Mouse (Mus musculus) embryo, embryonic 11 days (tissue): ENCODE results near the gene Miga1.

Source experiments
- DNase-seq: peaks from one replicate; pipeline ENCODE4 v3.0.0-alpha.2; 2015

Miga1 gene

DNA sequence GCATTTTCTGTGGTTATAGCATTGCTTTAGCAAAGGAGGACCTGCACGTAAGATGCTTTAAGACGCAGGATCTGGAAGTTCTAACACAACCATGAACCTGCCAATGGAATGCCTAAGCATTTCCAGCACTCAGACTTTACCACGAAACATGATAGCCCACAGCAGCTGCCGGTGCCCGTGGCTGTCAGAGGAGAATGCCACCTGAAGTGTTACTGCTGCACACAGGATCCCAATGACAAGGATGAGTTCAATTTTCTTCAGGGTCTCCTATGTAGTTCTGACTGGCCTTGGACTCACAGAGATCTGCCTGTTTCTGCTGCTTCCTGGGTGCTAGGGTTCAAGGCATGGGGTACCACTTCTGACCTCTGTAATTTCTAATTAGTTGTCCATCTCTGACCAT, 55.4 kb downstream of the Miga1 start:
- DNase-seq: no peak

DNA sequence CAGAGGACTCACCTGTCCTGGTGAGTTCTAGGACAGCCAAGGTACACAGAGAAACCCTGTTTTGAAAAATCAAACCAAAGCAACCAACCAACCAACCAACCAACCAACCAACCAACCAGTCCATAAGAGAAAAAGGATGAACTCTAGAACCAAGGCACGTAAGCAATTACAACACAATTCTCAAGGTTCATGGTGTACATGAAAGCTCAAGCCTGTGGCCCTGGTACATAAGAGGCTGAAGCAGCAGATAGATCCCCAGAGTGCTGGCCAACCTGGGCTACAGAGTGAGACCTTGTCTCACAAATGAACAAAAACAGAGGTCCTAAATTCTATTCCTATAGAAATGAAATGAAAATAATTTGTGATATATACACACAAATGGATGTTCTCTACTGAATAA, 55.9 kb downstream of the Miga1 start:
- DNase-seq: no peak

DNA sequence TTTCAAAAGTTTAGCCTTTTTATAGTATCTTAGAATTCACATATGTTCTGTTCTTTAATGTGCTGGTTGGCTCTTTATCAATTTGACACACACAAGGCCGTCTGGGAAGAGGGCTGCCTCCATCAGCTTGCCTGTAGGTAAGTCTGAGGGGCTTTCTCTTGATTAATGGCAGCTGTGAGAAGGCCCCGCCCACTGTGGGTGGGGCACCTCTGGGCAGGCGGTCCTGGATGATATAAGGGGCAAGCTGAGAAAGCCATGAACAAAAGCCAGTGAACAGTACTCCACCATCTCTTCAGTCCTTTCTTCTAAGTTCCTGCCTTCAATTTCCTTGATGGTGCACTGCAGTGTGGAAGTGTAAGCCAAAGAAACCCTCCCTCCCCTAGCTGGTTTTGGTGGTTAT, 58.1 kb downstream of the Miga1 start:
- peak; percentile 54 for DNase-seq

DNA sequence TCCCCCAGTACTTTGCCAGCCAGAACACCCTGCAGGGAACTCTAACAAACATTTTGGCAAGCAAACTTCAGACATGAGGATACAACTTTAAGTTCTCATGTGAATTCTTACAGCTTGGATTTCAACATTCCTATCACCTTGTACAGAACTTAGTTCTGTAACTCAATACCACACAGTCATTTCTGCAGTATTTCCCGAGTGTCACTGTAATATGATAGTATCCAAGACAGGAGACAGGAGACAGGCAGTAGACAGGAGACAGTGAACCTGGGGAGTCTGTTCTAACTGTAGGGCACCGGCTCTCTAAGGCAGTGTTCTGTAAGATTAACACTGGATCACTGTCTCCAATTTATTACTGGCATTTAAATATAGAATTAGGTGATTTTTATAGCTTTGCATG, 61.8 kb downstream of the Miga1 start:
- no peak for DNase-seq

DNA sequence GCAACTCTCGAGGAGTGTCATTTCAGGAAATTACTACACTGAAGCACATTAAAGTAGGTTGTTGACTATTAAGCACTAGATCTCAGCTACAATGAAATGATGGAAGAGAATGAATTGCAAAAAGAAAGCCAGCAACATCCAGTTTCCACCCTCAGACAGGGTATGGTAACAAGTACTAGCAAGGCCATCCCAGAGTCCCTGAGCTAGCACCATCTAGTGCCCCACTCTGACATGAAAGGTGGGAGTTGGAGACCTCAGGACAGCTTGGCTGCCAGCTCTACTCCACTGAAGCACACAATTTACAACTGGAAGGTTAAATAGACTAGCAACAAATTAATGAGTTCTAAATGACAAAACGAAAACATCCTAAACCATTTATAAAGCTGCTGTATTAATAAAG, 62.3 kb downstream of the Miga1 start:
- no peak for DNase-seq

DNA sequence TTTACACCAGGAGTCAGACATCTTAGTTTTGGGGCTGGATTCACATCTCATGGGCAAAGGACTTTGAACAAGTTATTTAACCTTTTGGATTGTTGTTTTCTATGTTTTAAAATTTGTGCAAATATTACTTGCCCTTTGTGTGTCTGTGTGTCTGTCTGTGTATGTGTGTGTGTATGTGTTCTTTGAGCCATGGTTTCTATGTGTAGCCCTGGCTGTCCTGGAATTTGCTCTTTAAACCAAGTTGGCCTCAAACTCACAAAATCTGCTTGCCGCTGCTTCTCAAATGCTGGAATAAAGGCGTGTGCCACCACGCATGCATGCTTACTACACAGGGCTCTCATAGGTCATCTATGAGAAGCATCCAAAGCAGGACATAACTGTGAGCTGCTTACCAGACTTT, 63.3 kb downstream of the Miga1 start:
- DNase-seq: no peak

DNA sequence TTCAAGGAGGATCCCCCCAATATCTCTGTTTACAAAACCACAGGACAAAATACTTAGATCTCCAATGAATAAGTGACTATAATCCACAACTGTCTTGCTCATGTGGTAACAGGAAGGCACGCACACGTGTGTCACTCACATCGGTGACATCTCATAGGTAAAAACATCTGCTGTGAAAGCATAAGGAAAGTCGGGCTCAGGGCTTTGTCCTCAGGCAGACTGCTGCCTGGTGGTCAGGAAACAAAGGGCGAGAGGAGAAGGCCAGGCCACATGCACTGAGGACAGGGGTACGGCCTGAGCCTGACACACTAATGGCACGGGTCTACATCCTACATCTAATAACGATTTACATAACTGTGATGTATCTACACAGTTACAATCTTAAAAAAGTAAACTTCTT, 65.2 kb downstream of the Miga1 start:
- no peak for DNase-seq

DNA sequence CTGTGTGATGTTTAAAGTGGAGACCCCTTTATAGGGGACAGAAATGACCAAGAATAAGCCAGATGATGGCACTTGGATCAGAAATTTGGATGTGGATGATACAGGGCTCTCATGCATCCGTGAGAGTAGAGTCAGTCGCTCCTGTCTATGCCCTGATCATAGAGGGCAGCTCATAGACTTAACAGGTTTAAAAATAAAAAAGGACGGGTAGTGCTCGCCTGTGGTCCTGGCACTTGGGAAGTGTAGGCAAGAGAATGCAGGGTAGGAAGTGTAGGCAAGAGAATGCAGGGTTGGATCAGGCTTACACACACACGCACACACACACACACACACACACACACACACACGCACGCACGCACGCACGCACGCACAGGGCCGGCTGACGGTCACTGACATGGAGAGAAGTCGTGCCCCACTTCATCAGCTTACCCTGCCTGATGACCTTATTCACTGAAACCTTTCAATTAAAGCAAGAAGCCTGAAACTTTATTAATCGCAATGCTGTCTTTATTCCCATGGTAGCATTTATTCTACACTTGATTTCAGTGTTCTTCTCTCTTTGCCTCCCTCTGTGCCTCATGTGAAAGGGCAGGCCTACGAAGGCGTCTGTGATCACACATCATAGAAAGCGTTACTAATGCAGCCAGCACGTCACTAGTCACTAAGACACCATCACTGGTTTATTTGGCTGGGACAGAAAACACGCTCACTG, 67.1 kb downstream of the Miga1 start:
- no peak for DNase-seq

DNA sequence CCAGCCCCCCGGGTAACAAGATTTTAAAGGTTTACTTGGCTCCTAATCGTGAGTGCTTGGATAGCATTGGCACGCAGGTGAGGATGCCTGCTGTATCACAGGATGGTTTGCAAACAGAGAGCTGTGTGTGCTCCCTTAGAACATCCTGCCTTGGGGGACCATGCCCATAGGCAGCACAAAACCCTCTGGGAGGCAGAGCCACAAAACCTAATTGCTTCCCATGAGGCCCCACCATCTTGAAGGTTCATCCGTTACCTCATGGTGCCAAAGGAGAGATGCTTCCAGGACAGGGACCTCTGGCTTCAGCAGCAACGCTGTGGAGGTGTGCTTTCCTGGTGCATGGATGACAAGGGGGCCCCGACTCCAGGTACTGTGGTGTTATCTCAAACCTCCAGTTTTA, 68.3 kb downstream of the Miga1 start:
- no peak for DNase-seq

DNA sequence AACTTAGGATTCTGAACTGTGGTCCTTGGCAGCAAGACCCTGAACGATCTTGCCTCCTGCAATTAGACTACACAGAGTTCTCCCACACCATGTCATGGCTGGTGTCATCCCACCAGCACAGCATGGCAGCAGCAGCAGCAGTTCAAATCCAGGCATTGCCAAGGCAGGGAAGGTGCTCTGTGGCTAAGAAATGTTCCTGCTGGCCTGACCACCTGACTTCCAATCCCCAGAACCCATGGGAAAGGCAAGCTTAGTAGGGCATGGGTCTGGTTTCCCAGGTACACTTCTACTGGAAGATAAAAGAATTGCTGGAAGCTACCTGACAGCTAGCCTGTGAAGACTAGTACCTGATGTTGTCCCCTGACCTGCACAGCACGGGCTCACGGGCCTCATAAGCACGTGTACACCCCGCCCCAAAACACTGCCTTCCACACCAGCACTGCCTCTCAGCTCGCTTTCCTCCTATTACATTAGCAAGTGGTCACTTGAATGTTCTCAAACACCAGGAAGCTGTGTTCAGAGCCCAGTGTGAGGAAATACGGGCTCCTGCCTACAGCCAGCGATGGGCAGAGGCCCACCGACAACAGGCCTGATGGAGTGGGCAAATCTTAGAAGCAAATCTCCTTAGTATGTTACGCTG, 69.0 kb downstream of the Miga1 start:
- DNase-seq: no peak

DNA sequence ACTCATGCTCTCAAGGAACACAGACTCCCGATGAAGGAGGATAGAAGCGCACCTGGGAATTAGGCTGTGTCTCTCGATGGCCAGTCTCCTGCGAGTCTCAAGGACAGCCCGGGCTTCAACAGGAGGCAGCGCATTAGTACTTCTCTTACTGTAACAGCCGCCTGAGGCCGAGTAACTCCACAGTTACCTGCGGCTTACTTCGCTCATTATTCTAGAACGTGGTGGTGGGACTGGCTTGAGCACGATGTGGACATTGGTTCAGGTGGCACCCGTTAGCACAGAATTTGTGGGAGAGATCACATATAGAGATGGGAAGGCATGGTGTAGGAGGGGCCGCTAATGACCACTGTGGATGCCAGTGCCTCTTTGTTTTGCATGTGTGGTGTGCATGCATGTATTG, 72.1 kb downstream of the Miga1 start:
- DNase-seq: no peak

DNA sequence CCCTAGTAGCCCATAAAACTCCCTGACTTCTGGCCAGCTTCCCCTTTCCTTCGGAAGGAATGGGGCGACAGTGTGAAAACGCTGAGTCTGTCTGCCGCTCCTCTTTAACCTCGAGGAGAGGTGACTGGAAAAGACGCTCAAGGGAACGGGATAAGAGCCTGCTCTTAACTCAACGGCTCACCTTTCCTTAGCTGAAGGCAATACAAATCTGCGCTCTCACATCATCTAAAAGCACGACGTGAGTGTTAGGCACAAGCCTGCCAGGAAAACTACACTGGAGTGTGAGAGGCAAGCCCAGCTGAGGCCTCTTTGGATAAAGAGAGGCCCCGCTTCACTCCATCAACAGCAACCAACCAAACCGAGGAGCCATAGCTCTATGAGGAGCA, 74.2 kb downstream of the Miga1 start, which contains the start of gene Nexn:
Gene Nexn (minus strand): TSS at position 315 of the 386 bp plus-strand sequence.
- DNase-seq: peak; percentile 52

DNA sequence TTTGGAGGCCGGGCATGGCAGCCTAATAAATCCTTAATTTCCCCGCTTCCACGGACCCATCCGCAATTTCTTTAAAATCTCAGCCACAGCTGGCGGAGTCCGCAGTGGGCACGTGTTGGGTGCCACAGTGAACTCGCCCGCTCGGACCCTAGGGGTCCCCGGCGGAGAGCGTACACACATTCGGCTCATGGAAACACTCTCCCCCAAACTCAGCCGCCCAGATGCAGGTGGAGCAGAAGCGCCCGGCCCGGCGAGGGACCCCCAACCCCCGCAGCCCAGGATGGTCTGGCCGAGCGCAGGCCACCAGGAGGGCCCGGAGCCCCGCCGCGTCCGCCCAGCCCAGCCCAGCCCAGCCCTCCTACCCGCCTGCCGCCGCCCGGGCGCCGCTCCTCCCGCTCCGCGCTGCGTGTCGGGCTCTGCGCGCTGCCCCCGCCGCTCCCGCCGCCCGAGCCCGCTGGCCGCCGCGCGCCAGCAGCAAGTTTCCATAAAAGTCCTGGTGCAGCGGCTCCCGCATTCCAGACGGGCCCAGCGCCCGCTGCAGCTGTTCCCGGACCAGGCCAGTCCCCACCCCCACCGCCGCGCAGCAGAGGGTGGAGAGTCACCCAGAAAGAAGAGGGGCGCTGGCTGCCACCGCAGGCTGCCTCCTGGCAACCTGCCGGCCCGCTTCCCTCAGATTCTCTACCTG, 74.7 kb downstream of the Miga1 start:
- DNase-seq: peak; percentile 82

DNA sequence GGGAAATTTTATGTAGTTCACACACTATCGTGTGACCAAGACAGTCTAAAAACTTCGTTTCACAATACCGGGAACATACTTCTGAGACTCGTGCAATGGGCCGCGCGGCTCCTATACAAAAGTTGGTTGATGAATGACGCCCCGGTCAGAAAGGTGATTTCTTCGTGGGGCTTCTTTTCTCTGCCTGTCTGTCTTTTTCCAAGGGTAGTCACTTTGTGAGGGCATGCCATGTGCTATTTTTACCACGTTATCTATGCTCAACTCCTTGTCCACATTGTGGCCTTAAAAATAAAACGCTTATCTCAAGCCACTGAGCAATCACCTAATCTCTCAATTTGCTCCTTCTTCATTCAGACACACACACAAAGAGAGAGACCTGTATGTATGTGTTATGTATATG, 75.4 kb downstream of the Miga1 start:
- peak; percentile 32 for DNase-seq

DNA sequence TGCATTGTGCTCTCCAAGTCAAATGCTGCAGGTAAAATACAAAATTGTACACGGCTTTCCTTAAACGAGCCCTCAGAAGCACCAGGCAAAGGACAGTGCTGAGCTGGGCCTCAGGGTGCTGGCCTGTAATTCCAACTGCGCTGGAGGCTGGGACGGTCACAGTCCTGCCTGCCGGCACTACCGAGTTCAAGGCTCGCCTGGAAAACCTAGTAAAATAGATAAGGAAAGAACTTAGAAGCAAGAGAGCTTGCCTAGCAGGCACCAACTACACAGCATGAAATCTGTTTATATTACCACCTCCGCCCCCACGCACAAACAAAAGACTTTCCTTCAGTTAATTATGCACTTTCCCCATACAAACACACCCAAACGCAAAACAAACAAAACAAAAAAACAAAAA, 75.8 kb downstream of the Miga1 start:
- no peak for DNase-seq

DNA sequence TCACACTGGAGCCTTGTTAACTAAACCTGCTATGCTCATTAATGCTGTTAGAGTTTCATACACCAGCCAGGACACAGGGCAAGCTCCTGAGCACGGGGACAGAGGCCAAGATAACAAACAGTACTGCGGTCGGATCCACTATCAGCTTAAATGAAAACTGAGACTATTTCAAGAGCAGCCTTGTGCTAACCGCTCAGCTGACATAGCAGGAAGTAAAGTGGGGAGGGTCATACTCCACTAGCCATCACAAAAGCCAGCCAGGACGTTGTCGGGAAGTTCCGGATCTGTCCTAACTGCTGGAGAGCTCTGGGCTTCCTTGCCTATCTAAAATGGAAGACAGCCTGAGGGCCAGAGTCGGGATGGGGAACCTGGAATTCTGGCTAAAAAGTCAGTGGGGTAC, 78.3 kb downstream of the Miga1 start:
- DNase-seq: no peak

DNA sequence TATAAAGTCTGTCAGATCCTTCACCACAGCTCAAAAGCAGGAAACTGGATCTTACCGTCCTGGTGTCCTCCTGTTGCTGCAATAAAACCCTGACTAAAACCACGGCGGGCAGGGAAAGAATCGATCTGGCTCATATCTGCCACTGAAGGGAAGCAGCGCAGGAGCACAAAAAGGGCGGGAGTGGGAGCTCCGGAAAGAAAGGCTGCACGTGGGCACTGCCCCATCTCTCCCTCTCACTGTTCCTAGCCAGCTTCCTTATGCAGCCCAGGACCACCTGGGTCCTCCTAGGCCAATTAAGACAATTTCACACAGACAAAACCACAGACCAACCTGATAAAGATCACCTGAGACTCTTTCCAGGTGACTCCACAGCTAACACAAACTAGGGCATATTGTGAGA, 78.8 kb downstream of the Miga1 start:
- DNase-seq: no peak

DNA sequence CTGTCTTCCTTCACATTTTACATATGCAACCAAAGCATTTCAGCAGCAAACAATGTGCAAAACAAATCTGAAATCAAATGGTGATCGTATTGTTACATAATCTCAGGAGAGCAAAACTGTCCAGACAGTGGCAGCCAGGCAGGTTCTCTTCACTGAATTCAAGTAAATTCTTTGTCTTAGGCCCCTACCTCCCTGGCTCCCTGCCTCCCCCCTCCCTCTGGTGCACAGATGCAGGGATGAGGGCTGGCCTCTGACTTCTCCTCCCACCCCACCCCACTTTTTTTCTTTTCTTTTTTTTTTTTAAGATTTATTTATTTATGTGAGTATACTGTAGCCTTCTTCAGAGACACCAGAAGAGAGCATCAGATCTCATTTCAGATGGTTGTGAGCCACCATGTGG, 79.8 kb downstream of the Miga1 start:
- no peak for DNase-seq

DNA sequence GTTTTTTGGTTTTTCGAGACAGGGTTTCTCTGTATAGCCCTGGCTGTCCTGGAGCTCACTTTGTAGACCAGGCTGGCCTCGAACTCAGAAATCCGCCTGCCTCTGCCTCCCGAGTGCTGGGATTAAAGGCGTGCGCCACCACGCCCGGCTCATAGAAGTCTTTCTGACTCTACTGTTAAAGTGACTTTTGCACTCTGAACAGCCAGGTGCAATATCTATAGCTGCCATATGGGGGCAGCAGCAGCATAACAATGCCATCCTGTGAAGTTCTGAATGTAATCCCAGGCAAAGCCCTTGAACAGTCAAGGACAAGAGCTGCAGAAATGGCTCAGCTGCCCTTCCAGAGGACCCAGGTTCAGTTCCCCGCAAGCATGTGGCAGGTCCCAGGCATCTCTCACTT, 80.8 kb downstream of the Miga1 start:
- peak; percentile 80 for DNase-seq

DNA sequence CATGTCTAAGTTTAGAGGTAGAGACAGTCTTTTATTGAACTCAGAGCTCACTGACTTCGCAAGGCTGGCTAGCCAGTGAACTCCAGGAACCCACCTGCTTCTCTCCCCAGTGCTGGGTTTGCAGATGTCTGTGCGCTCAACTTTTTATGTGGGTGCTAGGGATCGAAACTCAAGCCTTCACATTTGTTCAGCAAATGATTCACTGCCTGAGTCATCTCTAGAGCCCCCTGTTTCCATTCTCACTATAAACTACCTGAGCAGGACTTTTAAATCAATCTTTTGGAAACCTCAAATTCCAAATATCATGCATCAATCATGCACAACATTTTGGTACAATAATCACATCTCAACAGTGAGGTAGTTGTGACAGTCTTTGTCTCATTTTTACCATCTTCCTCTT, 82.7 kb downstream of the Miga1 start:
- no peak for DNase-seq

DNA sequence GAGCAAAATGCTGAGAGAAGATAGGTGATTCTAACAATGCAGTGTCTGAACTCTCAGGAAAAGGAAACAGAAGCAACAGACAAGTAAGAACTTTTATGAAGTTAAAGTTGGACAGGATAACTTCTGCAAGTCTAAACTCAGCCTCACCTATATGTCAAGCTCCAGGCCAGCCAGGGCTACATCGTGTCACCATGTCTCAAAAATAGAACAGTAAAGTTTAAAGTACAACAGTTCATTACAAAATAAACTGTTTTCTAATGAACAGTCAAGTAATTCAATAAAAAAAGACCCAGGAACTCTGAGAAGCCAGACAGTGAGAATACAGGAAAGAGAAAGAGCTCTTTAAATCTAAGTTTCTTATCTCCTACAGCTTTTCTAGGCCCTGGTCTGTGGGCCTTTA, 89.7 kb downstream of the Miga1 start:
- no peak for DNase-seq

DNA sequence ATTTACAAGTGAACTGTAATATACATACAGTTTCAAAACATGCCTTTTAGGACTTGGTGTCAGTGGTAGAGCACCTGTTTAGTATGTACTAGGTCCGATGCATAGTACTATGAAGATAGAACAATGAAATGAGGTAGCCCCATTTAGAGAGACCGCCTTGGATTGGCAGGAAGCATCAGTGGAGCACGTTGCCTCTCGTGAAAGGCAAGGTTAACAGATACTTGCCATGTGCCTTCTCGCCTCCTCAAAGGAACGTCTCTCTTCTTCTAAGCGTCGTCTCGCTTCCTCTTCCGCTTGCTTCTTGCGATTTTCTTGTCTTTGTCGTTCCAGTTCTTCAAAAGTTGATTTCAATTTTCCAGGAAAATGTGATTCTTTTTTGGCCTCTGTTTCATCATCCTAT, 92.5 kb downstream of the Miga1 start:
- DNase-seq: no peak

DNA sequence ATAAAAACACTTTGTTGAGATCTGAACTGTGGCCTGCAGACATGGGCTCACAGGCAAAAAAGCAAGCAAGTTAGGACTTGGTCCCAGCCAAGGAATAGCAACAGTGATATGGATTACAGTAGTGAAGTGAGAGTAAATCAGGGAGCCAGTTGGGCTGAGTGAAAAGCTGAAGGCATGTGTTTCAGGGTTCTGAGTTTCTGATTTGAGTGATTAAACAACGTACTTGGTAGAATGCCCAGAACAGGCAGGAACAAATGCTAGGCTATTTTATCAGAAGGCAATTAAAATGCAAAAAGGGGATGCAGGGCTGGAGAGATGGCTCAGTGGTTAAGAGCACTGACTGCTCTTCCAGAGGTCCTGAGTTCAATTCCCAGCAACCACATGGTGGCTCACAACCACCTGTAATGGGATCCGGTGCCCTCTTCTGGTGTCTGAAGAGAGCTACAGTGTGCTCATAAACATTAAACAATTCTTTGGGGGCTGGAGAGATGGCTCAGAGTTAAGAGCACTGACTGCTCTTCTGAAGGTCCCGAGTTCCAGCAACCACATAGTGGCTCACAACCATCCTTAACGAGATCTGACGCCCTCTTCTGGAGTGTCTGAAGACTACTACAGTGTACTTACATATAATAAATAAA, 94.8 kb downstream of the Miga1 start:
- no peak for DNase-seq

DNA sequence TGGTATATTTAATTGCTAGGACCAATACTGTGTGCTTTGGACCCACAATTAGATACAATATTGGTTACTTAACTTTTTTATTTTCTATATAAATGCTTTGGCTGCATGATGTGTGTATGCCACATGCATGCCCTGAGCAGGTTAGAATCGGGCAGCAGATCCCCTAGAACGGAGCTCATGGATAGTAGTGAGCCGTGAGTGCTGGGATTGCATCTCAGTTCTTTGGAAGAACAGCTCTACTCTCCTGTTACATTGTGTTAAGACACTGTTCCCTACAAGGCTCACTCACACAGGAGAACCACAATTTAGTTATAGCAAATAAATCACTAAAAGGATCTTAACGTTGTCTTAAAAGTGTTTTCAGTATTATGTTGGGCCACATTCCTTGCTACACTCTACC, 96.9 kb downstream of the Miga1 start:
- DNase-seq: no peak
